Mouse (Mus musculus) midbrain, embryonic 14.5 days (tissue): ENCODE results near the gene Tbc1d4. TPM values are rescaled to one million over a fixed set of nuclear protein-coding genes. Genes with fewer than 3 reads are reported as not detected.

ENCODE experiments used
- ATAC-seq: fragments of 200-750 bp; cut with Nextera tagmentation; 2 replicates; pipeline ENCODE4 v1.8.0; 2017; ENCODE audit warnings: moderate number of reproducible peaks, moderate library complexity; ENCODE audit not compliant: low FRiP score, low TSS enrichment
- DNase-seq: peaks from one replicate; pipeline ENCODE4 v3.0.0-alpha.2; 2015
- H3K27ac ChIP-seq: fragments of 300-500 bp; sonication (generic); replicated peaks from 2 replicates; pipeline ENCODE4 v1.5.1; 2014; ENCODE audit warnings: mild to moderate bottlenecking, low read depth, low read length, moderate library complexity
- H3K27me3 ChIP-seq: fragments of 300-500 bp; sonication (generic); 2 replicates; pipeline ENCODE4 v1.6.1; 2014; ENCODE audit warnings: low read length, control low read depth, mixed read lengths; ENCODE audit not compliant: control insufficient read depth, insufficient read depth
- H3K36me3 ChIP-seq: fragments of 300-500 bp; sonication (generic); 2 replicates; pipeline ENCODE4 v1.6.1; 2014; ENCODE audit warnings: low read length, control low read depth; ENCODE audit not compliant: control insufficient read depth, insufficient read depth
- H3K4me1 ChIP-seq: fragments of 300-500 bp; sonication (generic); 2 replicates; pipeline ENCODE4 v1.6.1; 2014; ENCODE audit warnings: mild to moderate bottlenecking, antibody characterized with exemption, low read length, control low read depth; ENCODE audit not compliant: control insufficient read depth, insufficient read depth
- H3K4me2 ChIP-seq: fragments of 300-500 bp; sonication (generic); 2 replicates; pipeline ENCODE4 v1.6.1; 2014; ENCODE audit warnings: mild to moderate bottlenecking, low read length, moderate library complexity
- H3K4me3 ChIP-seq: fragments of 300-500 bp; sonication (generic); replicated peaks from 2 replicates; pipeline ENCODE4 v1.5.1; 2014; ENCODE audit warnings: low read depth, low read length
- H3K9ac ChIP-seq: fragments of 300-500 bp; sonication (generic); replicated peaks from 2 replicates; pipeline ENCODE4 v1.6.1; 2014; ENCODE audit warnings: mild to moderate bottlenecking, low read length, moderate library complexity
- H3K9me3 ChIP-seq: fragments of 300-500 bp; sonication (generic); 2 replicates; pipeline ENCODE4 v1.6.1; 2016; ENCODE audit warnings: low read length, control low read depth, mixed read lengths; ENCODE audit not compliant: control insufficient read depth
- WGBS: fragments of 180-500 bp; shearing (Covaris S2); extraction: QIAGEN DNeasy Blood & Tissue Kit; methylation state at CpG from one replicate; pipeline ENCODE4 v1.1.7; 2014; 5-methylcytosine and 5-hydroxymethylcytosine counted together
- polyA plus RNA-seq: library from polyadenylated mRNA; unstranded; fragments of >200 nt; fragmentation: Nextera tagmentation; extraction: Ambion mirVana; gene quantifications from 2 replicates; pipeline ENCODE4 v1.2.1, GENCODE M21; 2014

Tbc1d4 gene
- polyA plus RNA-seq, 1 experiment from 2014 or later, result 8.9 TPM

- no peaks in the 10 kb centered on the region for H3K9me3 ChIP-seq
- no peak overlapping the region for H3K4me2 ChIP-seq
- H3K9ac ChIP-seq, result no peak overlapping the region
- WGBS, result 93% methylated on average over 11 of the region's 11 CpGs
- ATAC-seq (no peak), DNase-seq (no peak)
- no peaks in the 10 kb centered on the region for H3K4me1 ChIP-seq
- no peaks in the 10 kb centered on the region for H3K27me3 ChIP-seq
- H3K27ac ChIP-seq, result no peak overlapping the region
- H3K36me3 ChIP-seq, result no peaks in the 10 kb centered on the region
- no peak overlapping the region for H3K4me3 ChIP-seq
These were observed 142.5 kb downstream of the Tbc1d4 start for GRCm38 (mm10) chr14:101466521-101466920.

- Histone ChIP-seq H3K4me1 (no peaks in the 10 kb centered on the region), H3K36me3 (no peaks in the 10 kb centered on the region), H3K27ac (no peak overlapping the region), H3K9ac (no peak overlapping the region), H3K27me3 (no peaks in the 10 kb centered on the region), H3K9me3 (no peaks in the 10 kb centered on the region), H3K4me2 (no peak overlapping the region), H3K4me3 (no peak overlapping the region)
- ATAC-seq (no peak), DNase-seq (no peak)
- WGBS, result 89% methylated on average over 3 of the region's 3 CpGs
These were observed 143.1 kb downstream of the Tbc1d4 start for GRCm38 (mm10) chr14:101465893-101466292.

- WGBS, result 23% methylated on average over 6 of the region's 6 CpGs
- no peak overlapping the region for H3K9ac ChIP-seq
- no peaks in the 10 kb centered on the region for H3K4me1 ChIP-seq
- no peaks in the 10 kb centered on the region for H3K27me3 ChIP-seq
- H3K4me2 ChIP-seq, result no peak overlapping the region
- H3K27ac ChIP-seq, result no peak overlapping the region
- DNase-seq (peak; percentile 71), ATAC-seq (peak; percentile 37; the same call in 1 of the 2 replicates)
- H3K9me3 ChIP-seq, result no peaks in the 10 kb centered on the region
- no peak overlapping the region for H3K4me3 ChIP-seq
- H3K36me3 ChIP-seq, result no peaks in the 10 kb centered on the region
These were observed 148.2 kb downstream of the Tbc1d4 start for GRCm38 (mm10) chr14:101460768-101461167.

DNA sequence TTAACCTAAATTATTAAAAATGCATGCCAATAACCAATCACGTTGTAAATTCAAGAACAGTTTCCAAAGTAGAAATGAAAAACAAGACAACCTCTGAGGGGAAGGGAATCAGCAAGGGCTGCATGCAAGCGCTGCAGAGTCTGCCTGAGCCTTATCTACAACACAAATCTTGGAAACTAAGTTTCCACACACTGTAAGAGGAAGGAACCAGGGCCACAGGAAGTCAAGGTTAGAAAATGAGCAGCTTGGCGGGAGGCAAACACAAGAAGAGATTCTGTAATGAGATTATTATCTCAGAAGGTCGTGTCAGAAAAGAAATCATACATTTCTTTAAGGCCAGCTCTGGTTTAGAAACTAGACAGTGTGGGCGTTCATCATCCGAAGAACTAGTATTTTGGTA, 156.1 kb downstream of the Tbc1d4 start:
- no peak for ATAC-seq
- Histone ChIP-seq H3K36me3 (no peaks in the 10 kb centered on the region), H3K4me1 (no peaks in the 10 kb centered on the region), H3K9me3 (no peaks in the 10 kb centered on the region), H3K27ac (no peak overlapping the region), H3K27me3 (no peaks in the 10 kb centered on the region), H3K4me3 (no peak overlapping the region), H3K9ac (no peak overlapping the region), H3K4me2 (no peak overlapping the region)
- DNase-seq, result no peak
- WGBS, result 89% methylated on average over 6 of the region's 6 CpGs

DNA sequence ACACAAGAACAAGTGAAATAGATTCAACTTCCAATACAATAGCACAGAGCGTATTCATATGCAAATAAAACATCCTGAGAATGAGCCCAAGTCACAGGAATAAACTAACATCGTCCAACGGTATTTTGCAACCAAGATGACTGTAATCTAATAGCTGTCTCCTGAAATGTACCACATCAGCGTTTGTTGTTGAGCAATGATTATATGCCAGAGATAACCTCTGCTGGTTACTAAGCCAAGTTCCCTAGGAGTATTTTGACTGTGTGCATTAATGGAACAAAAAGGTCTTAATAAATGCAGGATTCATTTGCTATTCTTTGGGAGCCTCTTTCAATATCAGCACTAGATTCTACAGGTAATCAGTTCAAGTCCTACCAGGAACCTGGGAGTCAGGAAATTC, 161.1 kb downstream of the Tbc1d4 start:
- H3K4me2 ChIP-seq, result no peak overlapping the region
- DNase-seq (no peak), ATAC-seq (no peak)
- no peaks in the 10 kb centered on the region for H3K9me3 ChIP-seq
- H3K36me3 ChIP-seq, result no peaks in the 10 kb centered on the region
- WGBS, result 66% methylated on average over 4 of the region's 4 CpGs
- H3K4me3 ChIP-seq, result no peak overlapping the region
- no peak overlapping the region for H3K9ac ChIP-seq
- no peaks in the 10 kb centered on the region for H3K4me1 ChIP-seq
- no peak overlapping the region for H3K27ac ChIP-seq
- no peaks in the 10 kb centered on the region for H3K27me3 ChIP-seq

DNA sequence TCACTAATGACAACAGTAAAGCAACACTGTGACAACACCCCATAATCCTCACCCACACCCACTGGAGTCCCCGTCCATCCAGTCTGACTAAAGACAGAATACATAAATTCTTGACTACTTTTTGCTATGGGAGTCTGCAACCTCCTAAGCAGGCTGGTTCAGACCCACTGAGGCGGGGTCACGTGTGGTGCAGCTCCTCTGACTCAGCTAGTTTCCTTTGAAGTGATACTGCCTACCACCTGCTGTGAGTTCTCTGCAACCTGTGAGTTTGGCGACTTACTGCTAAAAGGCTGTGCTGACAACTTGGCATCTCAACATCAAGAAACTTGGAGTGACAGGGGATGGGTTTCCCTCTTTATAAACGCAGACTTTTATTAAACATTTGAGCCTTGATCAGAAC, 163.8 kb downstream of the Tbc1d4 start:
- Histone ChIP-seq H3K27me3 (no peaks in the 10 kb centered on the region), H3K4me1 (no peaks in the 10 kb centered on the region), H3K4me2 (no peak overlapping the region), H3K4me3 (no peak overlapping the region), H3K36me3 (no peaks in the 10 kb centered on the region), H3K9ac (no peak overlapping the region), H3K27ac (no peak overlapping the region), H3K9me3 (no peaks in the 10 kb centered on the region)
- WGBS, result 64% methylated on average over 5 of the region's 5 CpGs
- ATAC-seq (no peak), DNase-seq (no peak)

GRCm38 (mm10) chr14:101437925-101438324, 171.1 kb downstream of the Tbc1d4 start:
- 59% methylated on average over 3 of the region's 3 CpGs for WGBS

DNA sequence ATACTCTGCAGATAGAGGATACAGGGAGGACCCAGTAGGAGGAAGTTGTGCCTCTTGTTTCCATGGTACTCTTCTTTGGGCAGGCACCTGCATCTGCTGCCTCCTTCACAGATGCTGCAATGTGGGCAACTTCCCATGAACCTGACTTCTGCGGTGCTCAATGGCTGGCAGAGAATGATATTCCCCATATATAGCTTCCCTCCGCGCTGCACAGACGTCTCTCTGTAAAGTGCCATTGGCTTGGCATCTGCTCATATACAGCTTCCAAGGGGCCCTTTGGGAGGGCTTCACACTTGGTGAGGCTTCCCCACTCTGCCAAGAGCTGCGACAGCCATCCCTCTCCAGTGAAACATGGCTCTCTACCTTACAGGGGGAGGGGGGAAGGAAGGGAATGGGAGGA, 178.5 kb downstream of the Tbc1d4 start:
- Histone ChIP-seq H3K9ac (no peak overlapping the region), H3K27me3 (no peaks in the 10 kb centered on the region), H3K4me3 (no peak overlapping the region), H3K36me3 (no peaks in the 10 kb centered on the region), H3K27ac (no peak overlapping the region), H3K4me1 (no peaks in the 10 kb centered on the region; the same call in 1 of the 2 replicates), H3K4me2 (no peak overlapping the region), H3K9me3 (no peaks in the 10 kb centered on the region)
- no peak for DNase-seq
- 89% methylated on average over 5 of the region's 5 CpGs for WGBS
- ATAC-seq, result no peak

More at GRCm38 (mm10) chr14:101437925-101438324, 171.1 kb downstream of the Tbc1d4 start:
- Histone ChIP-seq H3K36me3 (no peaks in the 10 kb centered on the region), H3K9me3 (no peaks in the 10 kb centered on the region), H3K27me3 (no peaks in the 10 kb centered on the region), H3K4me3 (no peak overlapping the region), H3K9ac (no peak overlapping the region), H3K4me1 (no peaks in the 10 kb centered on the region), H3K4me2 (no peak overlapping the region), H3K27ac (no peak overlapping the region)
- ATAC-seq (peak; percentile 71; the same call in 1 of the 2 replicates), DNase-seq (peak; percentile 70)

- no peak overlapping the region for H3K4me3 ChIP-seq
- H3K9ac ChIP-seq, result no peak overlapping the region; the same call in 1 of the 2 replicates
- H3K9me3 ChIP-seq, result no peaks in the 10 kb centered on the region
- H3K4me2 ChIP-seq, result no peak overlapping the region
- H3K36me3 ChIP-seq, result no peaks in the 10 kb centered on the region
- no peaks in the 10 kb centered on the region for H3K27me3 ChIP-seq
- ATAC-seq (peak; percentile 55; the same call in 1 of the 2 replicates), DNase-seq (peak; percentile 84)
- H3K4me1 ChIP-seq, result no peaks in the 10 kb centered on the region; the same call in 1 of the 2 replicates
- 35% methylated on average over 3 of the region's 3 CpGs for WGBS
- H3K27ac ChIP-seq, result no peak overlapping the region
These were observed 180.0 kb downstream of the Tbc1d4 start for GRCm38 (mm10) chr14:101428805-101429516.
